Mouse (Mus musculus) skeletal muscle tissue, adult 2 months (tissue): ENCODE results near the gene Tbc1d2.
"Not testable (repeated sequence)": the region's sequence is repeated elsewhere in the genome, so short reads cannot be mapped to it uniquely, and the experiment has no call there.

Experiments used
- DNase-seq: peaks from one replicate; pipeline ENCODE4 v3.0.0-alpha.2; 2012; ENCODE audit warnings: low read depth, low spot score

The Tbc1d2 gene

DNA sequence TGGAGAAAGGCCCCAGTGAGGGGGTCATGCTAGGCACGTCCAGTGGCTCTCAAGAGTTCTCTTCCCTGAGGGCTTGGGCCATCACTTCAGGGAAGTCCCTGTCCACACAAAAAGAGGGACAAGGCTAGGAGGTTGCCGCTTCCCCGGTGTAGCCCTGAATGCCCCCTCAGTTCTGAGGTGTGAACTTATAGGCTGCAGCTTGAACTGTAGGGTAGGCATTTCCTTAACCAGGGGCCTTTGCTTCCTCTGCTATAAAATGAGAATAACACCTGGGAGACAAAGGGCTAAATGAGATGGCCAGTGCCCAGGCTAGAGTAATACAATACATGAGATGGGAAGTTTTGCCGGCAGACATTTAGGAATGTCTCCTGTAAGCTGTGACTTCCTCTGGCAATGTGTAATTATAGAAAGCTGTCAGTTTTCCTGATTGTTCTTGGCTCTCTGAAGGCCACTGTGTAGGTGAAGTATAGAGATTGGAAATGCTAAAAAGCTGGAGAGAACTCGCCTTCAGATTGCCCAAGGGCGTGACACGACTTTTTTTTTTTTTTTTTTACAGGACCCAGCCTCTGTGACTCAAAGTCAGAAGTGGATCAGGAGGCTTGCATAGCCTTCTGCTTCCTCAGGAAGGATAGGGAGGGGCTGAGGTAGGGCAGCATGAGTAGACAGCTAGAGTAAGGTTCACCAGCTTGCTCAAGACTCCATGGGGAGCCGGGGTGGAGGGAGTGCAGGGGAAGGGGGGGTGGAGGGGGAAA lies 6.9 kb downstream of the Tbc1d2 start:
- DNase-seq: peak; percentile 38

DNA sequence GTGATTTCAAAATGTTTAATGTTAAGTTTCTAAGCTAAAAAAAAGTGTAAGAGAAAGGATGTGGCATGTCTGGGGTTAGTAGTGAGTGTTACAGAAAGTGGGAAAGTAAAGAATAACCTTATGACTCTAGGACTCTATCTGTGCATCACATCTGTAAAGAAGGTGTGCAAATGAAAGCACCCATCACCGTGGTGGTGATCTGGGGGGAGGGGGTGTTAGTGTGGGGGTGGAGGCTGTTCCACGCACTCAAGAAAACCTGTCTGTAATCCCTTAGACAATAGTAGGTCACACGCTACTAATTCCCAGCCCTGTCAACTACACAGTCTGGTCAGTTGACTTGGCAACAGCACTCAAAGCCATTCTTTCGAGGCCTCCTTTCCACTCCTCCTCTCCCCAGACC lies 8.7 kb downstream of the Tbc1d2 start:
- no peak for DNase-seq

DNA sequence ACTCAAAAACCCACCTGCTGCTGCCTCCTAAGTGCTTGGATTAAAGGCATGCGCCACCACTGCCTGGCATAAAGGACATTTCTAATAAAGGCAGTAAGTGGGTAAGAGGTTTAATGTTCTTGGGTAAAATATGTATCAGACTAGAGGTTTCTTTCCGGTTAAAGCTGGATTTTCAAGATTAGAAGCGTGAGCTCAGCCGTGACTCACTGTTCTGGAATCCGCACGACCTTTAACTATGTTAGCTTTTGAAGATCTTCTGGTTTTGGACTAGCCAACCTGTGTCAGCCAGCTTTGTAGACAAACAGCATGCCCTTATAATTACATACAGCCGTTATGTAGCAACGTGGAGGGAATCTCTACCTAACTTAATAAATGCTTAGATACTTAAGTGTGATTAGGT lies 10.1 kb downstream of the Tbc1d2 start:
- DNase-seq: no peak

DNA sequence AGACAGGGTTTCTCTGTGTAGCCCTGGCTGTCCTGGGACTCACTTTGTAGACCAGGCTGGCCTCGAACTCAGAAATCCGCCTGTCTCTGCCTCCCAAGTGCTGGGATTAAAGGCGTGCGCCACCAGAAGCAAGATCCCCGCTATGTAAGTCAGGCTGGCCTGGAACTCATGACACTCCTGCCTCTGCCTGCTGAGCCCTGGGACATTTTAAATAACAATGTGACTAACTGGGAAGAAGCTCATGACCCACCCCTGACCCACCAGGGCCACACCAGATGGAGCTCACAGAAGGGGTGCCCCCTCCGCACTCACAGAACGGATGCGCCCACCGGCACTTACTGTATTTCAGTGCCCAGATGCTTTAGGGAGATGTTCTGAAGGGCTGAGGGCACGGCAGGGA lies 12.8 kb downstream of the Tbc1d2 start:
- not testable (repeated sequence) for DNase-seq

DNA sequence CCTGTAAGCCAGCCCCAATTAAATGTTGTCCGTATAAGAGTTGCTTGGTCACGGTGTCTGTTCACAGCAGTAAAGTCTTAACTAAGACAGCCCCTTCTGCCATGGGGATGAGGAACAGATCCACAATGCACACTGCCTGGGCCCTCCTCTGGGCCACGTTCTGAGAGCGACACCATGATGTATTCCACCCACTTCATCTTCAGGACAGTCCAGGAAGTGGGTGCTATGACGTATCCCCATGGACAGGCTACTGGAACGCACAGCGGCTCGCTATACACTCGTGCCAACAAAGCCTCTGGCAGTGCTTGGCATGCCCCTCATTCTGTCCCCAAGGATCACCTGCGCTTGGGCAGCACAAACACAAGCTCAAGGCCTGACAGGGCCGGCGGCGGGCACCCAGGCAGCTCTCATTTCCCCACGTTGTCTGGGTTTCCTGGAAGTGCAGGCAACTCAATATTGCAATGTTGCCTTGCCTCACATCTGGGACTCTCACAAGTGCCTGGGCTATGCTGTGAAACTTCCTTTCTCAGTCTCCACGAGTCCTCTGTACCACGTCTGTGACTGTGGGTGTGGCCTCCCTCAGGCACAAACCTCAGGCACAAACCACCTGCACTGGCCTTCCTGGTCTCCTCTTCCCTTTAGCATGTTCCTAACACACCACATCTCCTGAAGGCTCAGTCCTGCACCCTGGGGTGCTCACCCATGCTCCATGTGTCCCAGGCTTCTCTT lies 14.1 kb downstream of the Tbc1d2 start:
- DNase-seq: no peak

DNA sequence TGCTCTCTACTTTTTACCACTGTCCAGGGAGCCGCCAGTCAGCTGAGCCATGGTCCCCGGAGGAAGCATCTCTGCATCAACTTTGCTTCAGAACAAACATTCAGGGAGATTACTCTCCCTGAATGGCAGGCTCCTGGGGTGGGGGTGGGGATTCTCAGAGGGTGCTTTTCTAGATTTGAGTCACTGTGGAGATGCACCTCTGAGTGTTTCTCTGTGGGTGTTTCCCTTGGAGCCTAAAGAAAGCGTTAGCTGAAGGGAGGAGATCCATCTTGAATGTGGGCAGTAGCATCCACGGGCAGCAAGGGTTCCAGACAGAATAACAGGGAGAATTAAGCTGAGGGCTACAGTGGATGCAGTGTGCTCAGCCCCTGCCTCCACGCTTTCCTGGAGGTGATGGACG lies 15.1 kb downstream of the Tbc1d2 start:
- DNase-seq: no peak

DNA sequence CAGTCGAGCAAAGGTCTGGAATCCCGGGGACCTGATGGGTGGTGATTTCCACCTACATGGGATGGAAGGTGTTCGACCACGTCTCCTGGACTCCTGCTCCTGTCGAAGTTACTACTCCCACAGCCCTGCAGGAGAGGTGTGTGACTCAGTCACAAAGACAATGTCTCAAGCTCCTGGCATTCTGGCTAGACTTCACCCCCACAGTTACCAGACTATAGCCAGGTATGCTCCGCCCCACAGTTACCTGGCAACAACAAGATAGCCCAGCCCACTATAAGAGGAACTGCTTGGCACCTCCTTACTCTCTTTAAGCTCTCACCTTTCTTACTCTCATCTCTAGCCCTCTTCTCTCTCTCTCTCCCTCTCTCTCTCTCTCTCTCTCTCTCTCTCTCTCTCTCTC lies 16.4 kb downstream of the Tbc1d2 start:
- not testable (repeated sequence) for DNase-seq

DNA sequence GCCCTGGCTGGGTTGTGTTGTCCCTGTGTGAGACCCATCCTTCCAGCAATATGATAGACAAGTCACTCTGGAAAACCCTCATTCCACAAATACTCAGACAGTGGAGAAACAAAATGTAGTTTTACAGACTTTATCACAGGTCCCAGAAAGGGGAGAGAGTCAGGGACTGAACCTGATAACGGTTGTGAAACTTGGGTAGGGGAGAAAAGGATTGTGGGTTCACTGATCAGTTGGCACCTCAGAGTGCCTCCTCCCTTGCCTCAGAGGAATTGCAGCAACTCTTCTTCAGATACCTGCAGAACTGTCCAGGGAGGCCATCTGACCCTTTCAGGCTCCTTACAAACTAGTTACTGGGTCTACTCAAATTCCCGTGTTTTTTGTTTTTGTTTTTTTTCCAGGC lies 17.5 kb downstream of the Tbc1d2 start:
- no peak for DNase-seq

DNA sequence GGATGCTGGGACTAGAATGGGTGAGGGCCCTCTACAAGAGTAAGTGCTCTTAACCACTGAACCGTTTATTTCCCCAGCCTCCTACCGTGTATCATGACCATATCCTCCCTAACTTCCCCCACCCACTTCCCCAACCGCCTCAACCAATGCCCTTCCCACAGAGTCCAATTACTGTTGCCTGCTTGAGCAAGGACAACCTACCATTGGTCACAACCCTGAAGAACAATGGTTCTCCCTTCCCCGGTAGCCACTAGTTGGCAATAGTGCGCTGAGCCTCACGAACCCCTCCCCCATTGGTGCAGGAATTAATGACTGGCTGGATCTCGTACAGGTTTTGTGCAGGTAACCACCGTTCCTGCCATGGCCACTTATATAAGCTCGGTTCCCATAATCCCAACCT lies 19.6 kb downstream of the Tbc1d2 start:
- DNase-seq: no peak

DNA sequence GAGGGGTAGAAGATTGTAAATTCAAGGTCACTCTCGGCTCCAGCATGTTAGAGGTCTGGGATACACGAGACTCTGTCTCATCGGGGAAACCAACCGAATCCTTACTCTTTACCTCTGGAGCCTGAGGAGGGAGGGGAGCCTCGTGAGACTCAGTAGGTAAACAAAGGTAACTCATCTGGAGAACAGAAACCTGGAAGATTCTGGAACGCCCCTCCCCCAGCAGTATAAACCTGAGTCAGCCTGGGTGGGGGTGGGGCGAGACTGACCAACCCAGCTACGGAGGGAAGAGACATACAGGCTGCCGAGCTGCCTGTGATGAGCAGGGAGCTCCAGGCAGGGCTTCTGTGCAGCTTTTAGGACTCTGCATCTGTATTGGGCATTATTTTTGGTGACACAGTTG lies 21.1 kb downstream of the Tbc1d2 start:
- no peak for DNase-seq

DNA sequence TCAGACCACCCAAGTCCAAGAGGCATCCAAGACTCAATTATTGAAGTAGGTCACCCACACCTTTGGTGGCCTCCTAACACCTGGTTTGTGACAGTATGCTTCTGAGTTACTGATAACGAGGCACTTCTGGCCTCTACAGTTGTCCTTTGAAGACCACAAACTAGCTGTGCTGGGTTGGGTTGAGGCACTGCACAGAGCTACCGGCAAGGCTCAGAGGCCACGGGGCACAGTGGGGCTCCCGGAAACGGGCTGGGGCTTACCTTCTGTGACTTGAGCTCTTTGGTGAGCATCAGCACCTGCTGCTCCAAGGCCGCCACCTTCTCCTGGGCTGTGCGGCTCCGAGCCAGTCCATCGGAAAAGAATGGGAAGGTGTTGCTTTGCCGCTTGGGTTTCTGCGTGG lies 21.9 kb downstream of the Tbc1d2 start:
- DNase-seq: no peak

DNA sequence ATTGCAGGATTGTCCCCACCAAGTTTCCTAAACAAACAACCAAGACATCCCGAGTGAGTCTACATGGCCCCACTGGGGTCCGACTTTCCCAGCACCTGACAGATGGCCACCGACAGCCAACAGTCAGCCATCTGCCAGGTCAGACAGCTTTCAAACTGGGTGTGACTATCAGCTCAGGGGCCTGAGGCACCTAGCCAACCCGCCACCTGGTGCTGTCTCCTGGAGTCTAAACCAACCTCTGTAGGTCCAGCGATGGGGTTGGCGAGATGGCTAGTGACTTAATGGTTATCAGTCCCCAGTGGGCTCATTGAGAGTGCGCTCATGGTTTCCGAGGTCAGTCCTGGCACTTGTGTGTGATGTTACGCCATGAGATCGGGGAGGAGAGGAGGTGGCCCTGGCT lies 24.9 kb downstream of the Tbc1d2 start:
- no peak for DNase-seq

DNA sequence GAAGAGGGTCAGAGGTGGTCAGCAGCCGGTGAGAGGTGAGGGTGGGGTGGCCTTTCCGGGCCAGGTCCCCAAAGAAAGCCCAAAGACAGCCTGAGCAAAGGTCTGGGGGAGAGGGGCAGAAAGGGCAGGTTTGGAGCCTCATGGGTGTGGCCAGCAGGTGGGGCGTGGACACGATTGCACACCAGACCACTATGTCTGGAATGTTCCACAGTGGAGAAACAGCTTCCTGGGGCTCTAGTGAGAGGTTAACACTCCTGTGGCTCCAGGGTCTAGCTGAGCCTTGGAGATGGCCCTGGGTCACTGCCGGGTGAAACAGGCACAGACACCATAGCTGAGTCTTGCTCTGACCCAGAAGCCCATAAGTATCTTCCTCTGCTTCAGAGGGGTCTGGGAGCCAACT lies 27.0 kb downstream of the Tbc1d2 start:
- DNase-seq: no peak

DNA sequence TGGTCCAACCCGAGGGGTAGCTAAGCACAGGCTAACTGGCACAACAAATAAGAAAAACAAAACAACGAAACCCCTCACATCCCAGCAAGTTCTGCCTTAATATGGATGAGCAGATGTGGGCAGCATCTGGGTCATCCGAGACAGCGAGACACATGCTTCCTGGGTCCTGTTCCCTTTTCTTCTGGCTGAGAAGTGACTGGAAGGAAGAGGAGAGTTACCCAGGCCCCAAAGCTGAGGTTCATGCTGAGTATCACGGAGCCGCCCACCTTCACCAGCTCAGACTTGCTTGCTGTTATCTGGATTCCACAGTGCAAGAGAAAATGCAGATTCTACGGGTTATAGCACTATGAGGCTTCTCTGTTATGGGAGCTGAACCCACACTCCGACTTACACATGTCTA lies 29.1 kb downstream of the Tbc1d2 start:
- DNase-seq: no peak

DNA sequence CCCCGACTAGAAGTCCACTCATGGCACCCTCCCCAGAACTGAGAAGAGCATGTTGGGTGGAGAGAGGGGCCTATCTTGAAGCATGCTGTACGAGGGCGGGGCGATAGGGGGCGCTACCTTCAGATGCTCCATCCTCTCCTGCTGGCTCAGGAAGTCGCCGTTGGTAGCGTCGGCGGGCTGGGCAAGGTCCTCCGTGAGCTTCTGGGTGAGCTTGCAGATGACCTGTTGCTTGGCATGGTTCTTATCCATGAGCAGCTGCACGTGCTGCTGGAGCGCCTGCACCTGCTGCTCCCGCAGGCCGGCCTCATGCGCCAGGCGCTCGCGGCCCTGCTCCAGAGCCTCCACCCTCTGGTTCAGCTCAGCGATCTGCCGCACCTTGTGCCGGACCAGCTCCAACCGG lies 29.7 kb downstream of the Tbc1d2 start:
- no peak for DNase-seq

DNA sequence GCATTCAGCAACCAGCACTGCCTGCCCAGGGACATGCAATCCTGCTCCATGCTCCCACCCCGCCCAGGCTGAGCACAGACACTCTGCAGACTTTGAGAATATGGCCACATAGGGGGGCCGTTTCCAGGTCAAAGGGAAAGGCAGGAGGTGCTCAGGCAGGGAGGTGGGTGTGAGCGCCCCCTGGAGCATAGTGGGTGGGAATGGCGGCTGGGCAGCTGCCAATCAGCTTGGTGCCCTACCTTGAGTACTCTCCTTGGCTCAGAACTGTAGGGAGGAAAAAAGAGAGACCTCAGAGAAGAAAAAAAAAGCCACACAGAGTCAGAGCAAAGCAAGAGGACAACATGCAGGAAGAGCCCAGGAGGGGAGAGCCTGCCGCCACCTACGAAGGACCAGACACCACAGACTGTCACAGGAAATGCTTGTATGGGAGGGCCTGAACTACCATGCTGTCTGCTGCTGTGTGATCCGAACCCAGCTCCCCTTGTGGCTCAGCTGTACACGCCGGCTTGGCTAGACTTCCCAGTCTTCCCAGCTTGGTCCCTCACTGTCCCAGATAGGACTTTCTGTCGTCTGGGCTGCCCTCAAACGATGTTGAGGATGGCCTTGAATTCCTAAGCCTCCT lies 31.7 kb downstream of the Tbc1d2 start:
- DNase-seq: no peak

DNA sequence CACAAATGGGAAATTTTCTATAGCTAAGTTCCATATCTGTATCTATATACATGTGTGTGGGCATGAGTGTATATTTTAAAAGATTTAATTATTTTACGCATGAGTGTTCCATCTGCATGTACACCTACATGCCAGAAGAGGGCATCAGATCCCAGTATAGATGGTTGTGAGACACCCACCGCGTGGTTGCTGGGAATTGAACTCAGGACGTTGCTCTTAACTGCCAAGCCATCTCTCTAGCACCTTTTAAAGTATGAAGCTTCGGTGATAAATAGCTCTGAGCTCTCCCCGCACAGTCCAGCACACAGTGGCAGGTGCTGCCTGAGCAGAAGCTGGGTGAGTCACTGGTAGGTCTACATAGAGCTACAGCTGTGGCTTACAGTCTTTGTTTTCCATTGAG lies 32.6 kb downstream of the Tbc1d2 start:
- DNase-seq: no peak

DNA sequence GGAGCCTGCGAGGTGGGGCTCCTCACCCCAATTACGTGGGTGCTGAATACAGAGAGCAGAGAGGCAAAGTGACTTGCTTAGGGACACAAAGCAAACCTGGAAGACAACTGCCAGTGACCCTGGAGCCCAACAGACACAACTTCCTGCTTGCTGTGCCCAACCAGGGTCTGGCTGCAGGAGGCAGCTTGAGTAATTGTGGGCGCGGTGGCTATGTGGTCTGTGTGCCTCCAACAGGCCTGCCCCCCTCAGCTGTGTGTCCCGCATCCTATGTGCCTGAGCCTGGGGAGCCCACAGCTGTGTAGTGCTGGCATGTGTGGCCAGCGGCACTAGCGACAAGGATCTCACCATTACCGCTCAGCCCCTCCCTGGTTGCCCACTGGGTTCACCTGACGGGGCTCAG lies 35.4 kb downstream of the Tbc1d2 start:
- no peak for DNase-seq

DNA sequence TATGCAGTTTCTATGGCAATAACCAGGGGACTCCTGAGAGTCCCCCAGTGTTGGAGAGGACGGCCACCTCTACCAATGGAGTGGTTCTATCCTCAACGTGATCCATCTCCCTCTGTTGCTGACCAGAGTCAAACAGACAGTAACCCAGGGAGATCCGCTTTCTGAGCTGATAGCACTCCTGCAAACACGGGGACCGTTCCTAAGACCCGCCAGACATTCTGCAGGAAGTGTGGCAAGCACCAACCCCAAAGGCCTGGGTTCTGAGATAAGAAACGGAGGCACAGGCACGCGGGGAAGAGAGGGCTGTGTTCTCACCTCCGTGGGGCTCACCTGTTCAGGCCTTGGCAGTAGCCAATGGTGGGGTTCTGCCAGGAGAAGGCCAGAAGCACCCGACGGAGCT lies 36.4 kb downstream of the Tbc1d2 start:
- no peak for DNase-seq

DNA sequence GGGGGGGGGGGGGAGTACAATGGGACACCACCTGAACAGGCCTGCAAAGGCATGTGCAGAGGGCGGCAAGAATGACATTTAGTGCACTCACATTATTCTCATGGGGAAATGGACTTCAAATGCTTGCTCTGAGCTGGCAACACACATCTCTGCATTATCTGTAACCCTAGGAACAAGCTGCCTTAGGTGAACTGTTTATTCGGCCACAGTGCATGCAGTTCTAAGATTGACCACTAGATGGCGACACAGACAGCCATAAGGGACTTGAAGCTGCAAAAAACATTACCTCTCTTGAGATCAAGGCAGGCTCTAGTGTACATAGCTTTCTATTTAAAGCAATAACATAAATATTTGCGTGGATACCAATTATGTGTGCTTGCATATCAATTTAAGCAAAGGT lies 38.8 kb downstream of the Tbc1d2 start:
- peak; percentile 73 for DNase-seq

DNA sequence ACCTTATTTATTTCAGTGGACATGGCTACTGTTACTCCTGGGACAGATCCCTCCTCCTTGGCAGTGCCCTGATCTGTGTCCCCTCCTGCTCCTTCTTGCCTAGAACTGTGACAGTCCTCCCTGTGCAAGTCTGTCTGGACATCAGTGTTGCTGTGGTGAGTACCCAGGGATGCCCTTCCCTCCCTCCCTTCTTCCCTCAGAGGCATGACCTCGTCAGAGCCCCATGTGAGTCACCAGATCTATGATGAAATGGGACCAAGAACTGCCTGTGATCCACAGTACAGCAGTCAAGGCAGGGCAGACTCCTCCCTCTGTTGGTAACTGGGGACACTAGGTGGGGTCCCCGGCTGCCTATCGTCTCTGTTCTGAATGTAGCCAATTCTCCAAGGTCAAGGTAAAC lies 42.4 kb downstream of the Tbc1d2 start:
- DNase-seq: no peak

DNA sequence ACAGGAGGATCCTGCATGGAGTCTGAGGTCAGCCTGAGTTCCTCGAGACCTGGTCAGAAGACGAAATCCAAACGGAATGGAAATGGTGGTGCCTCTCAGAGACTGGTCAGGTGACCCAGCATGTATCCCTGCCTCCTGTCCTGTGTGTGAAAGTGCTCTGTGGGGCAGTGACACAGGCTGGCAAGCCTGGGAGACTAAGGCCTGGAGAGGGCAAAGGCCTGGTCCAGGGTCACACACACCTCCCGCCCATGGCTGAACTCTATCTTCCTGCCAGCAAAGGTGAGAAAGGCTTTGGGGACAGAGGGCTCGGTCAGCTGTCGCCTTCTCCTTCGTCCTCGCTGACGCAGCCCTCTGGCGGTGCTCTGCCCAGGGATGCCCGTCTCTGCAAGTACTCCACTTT lies 44.6 kb downstream of the Tbc1d2 start:
- DNase-seq: no peak

DNA sequence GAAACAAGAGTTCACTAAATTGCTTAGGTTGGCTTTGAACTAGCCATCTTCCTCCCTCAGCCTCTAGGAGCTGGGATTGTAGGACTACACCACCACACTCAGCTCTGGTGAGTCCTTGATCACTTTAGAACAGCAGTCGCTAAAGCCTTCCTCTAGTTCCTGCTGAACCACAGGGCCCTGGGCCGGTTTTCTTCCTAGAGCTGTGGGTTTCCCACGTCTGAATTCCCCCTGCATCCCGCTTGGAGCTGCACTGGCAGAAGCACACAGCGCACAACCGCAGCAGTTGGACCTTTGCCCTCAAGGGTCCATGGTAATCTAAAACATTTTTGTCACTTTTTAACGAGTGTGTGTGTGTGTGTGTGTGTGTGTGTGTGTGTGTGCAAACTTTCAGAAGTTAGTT lies 47.3 kb downstream of the Tbc1d2 start:
- DNase-seq: no peak
